Mouse (Mus musculus) kidney, postnatal 0 days (tissue): ENCODE data around the gene Sbk3. TPM values are rescaled to one million over a fixed set of nuclear protein-coding genes. Genes with fewer than 3 reads are reported as not detected.
"Not testable (repeated sequence)": the region's sequence is repeated elsewhere in the genome, so short reads cannot be mapped to it uniquely, and the experiment has no call there.

Source experiments
- ATAC-seq: fragments of 200-750 bp; cut with Nextera tagmentation; replicated peaks from 2 replicates; pipeline ENCODE4 v1.8.0; 2017; ENCODE audit warnings: low read depth, moderate number of reproducible peaks, moderate TSS enrichment, moderate library complexity; ENCODE audit not compliant: low FRiP score
- DNase-seq: peaks from one replicate; pipeline ENCODE4 v3.0.0-alpha.2; 2016; ENCODE audit warnings: low spot score
- H3K27ac ChIP-seq: fragments of 300-500 bp; sonication (generic); 2 replicates; pipeline ENCODE4 v1.5.1; 2014; ENCODE audit warnings: mild to moderate bottlenecking
- H3K27me3 ChIP-seq: fragments of 300-500 bp; sonication (generic); 2 replicates; pipeline ENCODE4 v1.6.1; 2014; ENCODE audit warnings: low read length, mixed read lengths; ENCODE audit not compliant: insufficient read depth
- H3K36me3 ChIP-seq: fragments of 300-500 bp; sonication (generic); 2 replicates; pipeline ENCODE4 v1.6.1; 2014; ENCODE audit warnings: low read length, mixed read lengths; ENCODE audit not compliant: insufficient read depth
- H3K4me1 ChIP-seq: fragments of 300-500 bp; sonication (generic); replicated peaks from 2 replicates; pipeline ENCODE4 v1.6.1; 2014; ENCODE audit warnings: antibody characterized with exemption, low read length, mixed read lengths; ENCODE audit not compliant: insufficient read depth
- H3K4me2 ChIP-seq: fragments of 300-500 bp; sonication (generic); 2 replicates; pipeline ENCODE4 v1.6.1; 2014; ENCODE audit warnings: mild to moderate bottlenecking, low read length, moderate library complexity, mixed read lengths
- H3K4me3 ChIP-seq: fragments of 300-500 bp; sonication (generic); replicated peaks from 2 replicates; pipeline ENCODE4 v1.5.1; 2014; ENCODE audit warnings: low read depth, low read length
- H3K9ac ChIP-seq: fragments of 300-500 bp; sonication (generic); 2 replicates; pipeline ENCODE4 v1.6.1; 2014; ENCODE audit warnings: low read depth, low read length
- H3K9me3 ChIP-seq: fragments of 300-500 bp; sonication (generic); replicated peaks from 2 replicates; pipeline ENCODE4 v1.6.1; 2016; ENCODE audit warnings: low read length, inconsistent platforms, mixed read lengths
- CTCF ChIP-seq: IDR thresholded peaks from 2 replicates; pipeline ENCODE4 v1.5.1; 2016; ENCODE audit warnings: antibody characterized with exemption, low read depth, mild to moderate bottlenecking, moderate library complexity
- WGBS: fragments of 180-500 bp; shearing (Covaris S2); extraction: QIAGEN DNeasy Blood & Tissue Kit; methylation state at CpG from one replicate; pipeline ENCODE4 v1.1.7; 2014; 5-methylcytosine and 5-hydroxymethylcytosine counted together
- polyA plus RNA-seq: library from polyadenylated mRNA; unstranded; fragments of >200 nt; fragmentation: Nextera tagmentation; extraction: Ambion mirVana; gene quantifications from 2 replicates; pipeline ENCODE4 v1.2.1, GENCODE M21; 2015

Gene Sbk3
- polyA plus RNA-seq, 1 experiment from 2014 or later = 0.05 TPM

DNA sequence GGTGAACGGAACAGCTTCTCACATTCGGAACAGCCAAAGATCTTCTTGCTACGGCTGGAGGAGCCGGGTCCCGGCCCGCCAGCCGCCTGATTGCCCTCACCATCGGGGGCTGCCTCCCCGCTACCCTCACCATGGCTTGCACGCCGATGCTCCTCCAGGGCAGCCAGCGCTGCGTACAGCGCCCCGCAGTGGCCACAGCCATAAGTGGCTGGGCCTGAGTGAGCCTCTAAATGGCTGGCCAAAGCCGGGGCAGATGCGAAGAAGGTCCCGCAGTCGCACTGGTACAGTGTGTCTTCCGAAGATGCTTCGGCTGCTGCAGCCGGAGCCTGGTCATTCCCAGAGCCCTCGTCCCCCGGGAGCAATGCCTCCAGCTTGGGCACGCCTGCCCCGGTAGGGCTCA, 37.3 kb upstream of the Sbk3 start:
- Histone ChIP-seq H3K27me3 (no peaks in the 10 kb centered on the region), H3K9me3 (no peaks in the 10 kb centered on the region), H3K9ac (no peak overlapping the region), H3K36me3 (peaks cover 57% of the 10 kb centered on the region), H3K4me3 (no peak overlapping the region), H3K4me2 (no peak overlapping the region), H3K4me1 (no peaks in the 10 kb centered on the region), H3K27ac (no peak overlapping the region)
- DNase-seq (no peak), ATAC-seq (no peak)
- TF ChIP-seq CTCF = no peak
- 95% methylated on average over 26 of the region's 26 CpGs for WGBS

DNA sequence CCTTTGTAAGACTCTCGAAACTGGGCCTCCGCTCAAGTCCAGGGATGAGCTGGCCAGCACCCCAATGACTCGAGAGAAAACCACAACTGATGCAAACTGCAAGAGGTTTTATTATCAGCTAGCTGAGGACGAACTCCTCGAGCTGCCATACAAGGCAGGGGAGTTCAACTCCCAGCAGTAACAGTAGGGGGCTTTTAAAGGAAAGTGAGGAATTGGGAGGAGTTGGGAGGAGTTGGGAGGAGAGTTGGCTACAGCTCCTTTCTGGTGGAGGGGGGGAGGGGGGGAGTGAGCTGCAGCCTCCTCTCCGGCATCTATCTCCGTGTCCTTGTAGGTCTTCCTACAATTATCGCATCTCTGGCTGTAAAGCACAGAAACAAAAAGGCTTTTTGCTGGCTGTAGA, 31.9 kb upstream of the Sbk3 start:
- not testable (repeated sequence) for H3K27me3 ChIP-seq, DNase-seq, H3K4me3 ChIP-seq, H3K36me3 ChIP-seq, H3K4me2 ChIP-seq, ATAC-seq, H3K4me1 ChIP-seq, H3K27ac ChIP-seq, H3K9me3 ChIP-seq, H3K9ac ChIP-seq
- WGBS = 71% methylated on average over 8 of the region's 8 CpGs

- WGBS = 72% methylated on average over 2 of the region's 2 CpGs
- H3K27ac ChIP-seq = no peak overlapping the region
- H3K9me3 ChIP-seq = no peaks in the 10 kb centered on the region
- no peaks in the 10 kb centered on the region for H3K36me3 ChIP-seq
- ATAC-seq = no peak
- peak; percentile 47; the same call in 1 of the 2 replicates for TF ChIP-seq CTCF
- DNase-seq = peak; percentile 17
- no peak overlapping the region for H3K4me2 ChIP-seq
- no peak overlapping the region for H3K4me3 ChIP-seq
- H3K4me1 ChIP-seq = peaks cover 5% of the 10 kb centered on the region
- no peaks in the 10 kb centered on the region for H3K27me3 ChIP-seq
- no peak overlapping the region for H3K9ac ChIP-seq
Measured at GRCm38 (mm10) chr7:4999876-5000275, 28.9 kb upstream of the Sbk3 start.

- H3K4me1 ChIP-seq = peaks cover 5% of the 10 kb centered on the region
- no peak for ATAC-seq
- H3K9ac ChIP-seq = 0 out of 2 replicates have a peak overlapping the region, but pooled peaks have one; percentile 92
- no peak for TF ChIP-seq CTCF
- H3K9me3 ChIP-seq = no peaks in the 10 kb centered on the region; the same call in 1 of the 2 replicates
- 54% methylated on average over 6 of the region's 8 CpGs for WGBS
- H3K4me2 ChIP-seq = peak overlapping the region; percentile 92
- peaks cover 17% of the 10 kb centered on the region for H3K36me3 ChIP-seq
- peak; percentile 6 for DNase-seq
- peak overlapping the region; percentile 87; the same call in 1 of the 2 replicates for H3K4me3 ChIP-seq
- H3K27me3 ChIP-seq = no peaks in the 10 kb centered on the region
- no peak overlapping the region for H3K27ac ChIP-seq
Measured at GRCm38 (mm10) chr7:4996934-4997333, 26.0 kb upstream of the Sbk3 start.

GRCm38 (mm10) chr7:4996003-4996895, 25.3 kb upstream of the Sbk3 start, which contains the start of gene Zfp579:
Gene Zfp579 (minus strand): TSS chr7:4996158.
- Histone ChIP-seq H3K9me3 (no peaks in the 10 kb centered on the region; the same call in 1 of the 2 replicates), H3K4me2 (peak within 1 kb of the TSS; percentile 92), H3K9ac (peak within 1 kb of the TSS; percentile 92), H3K4me1 (peaks cover 5% of the 10 kb centered on the region), H3K27ac (peak within 1 kb of the TSS; percentile 73), H3K36me3 (peaks cover 17% of the 10 kb centered on the region), H3K4me3 (peak within 1 kb of the TSS; percentile 87), H3K27me3 (no peaks in the 10 kb centered on the region)
- ATAC-seq (peak; percentile 86), DNase-seq (peak; percentile 92)
- WGBS = 5% methylated on average over 23 of the region's 26 CpGs
- TF ChIP-seq CTCF = 0 out of 2 replicates have a peak, but pooled peaks have one; percentile 4

GRCm38 (mm10) chr7:4995268-4996002, 24.5 kb upstream of the Sbk3 start:
- ATAC-seq (no peak; the same call in none of the 2 replicates), DNase-seq (no peak)
- no peaks in the 10 kb centered on the region; the same call in 1 of the 2 replicates for H3K9me3 ChIP-seq
- WGBS = 5% methylated on average over 18 of the region's 19 CpGs
- no peaks in the 10 kb centered on the region for H3K27me3 ChIP-seq
- TF ChIP-seq CTCF = no peak
- peaks cover 5% of the 10 kb centered on the region for H3K4me1 ChIP-seq
- H3K27ac ChIP-seq = peak overlapping the region; percentile 70
- H3K9ac ChIP-seq = peak overlapping the region; percentile 92
- peaks cover 17% of the 10 kb centered on the region for H3K36me3 ChIP-seq
- peak overlapping the region; percentile 87 for H3K4me3 ChIP-seq
- H3K4me2 ChIP-seq = peak overlapping the region; percentile 92
